Mouse (Mus musculus): ENCODE data around the gene Pdx1.

Gene Pdx1

GRCm38 (mm10) chr5:147306638-147307397 is 37.1 kb downstream of the Pdx1 start, which contains the start of gene Cdx2:
Gene Cdx2 (minus strand): TSS chr5:147307270.
- DNase-seq (ENCODE audit: extremely low read depth, insufficient read length, low spot score): peak; percentile 13

- no peak for DNase-seq (ENCODE audit: extremely low read depth, insufficient read length, low spot score)
Measured at GRCm38 (mm10) chr5:147307398-147307785, 37.6 kb downstream of the Pdx1 start.

- DNase-seq (ENCODE audit: extremely low read depth, insufficient read length, low spot score): no peak
Measured at GRCm38 (mm10) chr5:147308451-147308850, 38.7 kb downstream of the Pdx1 start.

GRCm38 (mm10) chr5:147309786-147310185 is 40.0 kb downstream of the Pdx1 start:
- no peak for DNase-seq (ENCODE audit: extremely low read depth, insufficient read length, low spot score)

- no peak for DNase-seq (ENCODE audit: extremely low read depth, insufficient read length, low spot score)
Measured at GRCm38 (mm10) chr5:147312830-147313685, 43.3 kb downstream of the Pdx1 start.

GRCm38 (mm10) chr5:147314646-147315431 is 45.1 kb downstream of the Pdx1 start:
- peak; percentile 80 for DNase-seq (ENCODE audit: extremely low read depth, insufficient read length, low spot score)

GRCm38 (mm10) chr5:147315432-147316075 is 45.8 kb downstream of the Pdx1 start:
- no peak for DNase-seq (ENCODE audit: extremely low read depth, insufficient read length, low spot score)

GRCm38 (mm10) chr5:147317321-147317720 is 47.6 kb downstream of the Pdx1 start:
- no peak for DNase-seq (ENCODE audit: extremely low read depth, insufficient read length, low spot score)

GRCm38 (mm10) chr5:147317991-147318390 is 48.2 kb downstream of the Pdx1 start:
- no peak for DNase-seq (ENCODE audit: extremely low read depth, insufficient read length, low spot score)

GRCm38 (mm10) chr5:147319653-147320052 is 49.9 kb downstream of the Pdx1 start:
- peak; percentile 16 for DNase-seq (ENCODE audit: extremely low read depth, insufficient read length, low spot score)

- no peak for DNase-seq (ENCODE audit: extremely low read depth, insufficient read length, low spot score)
Measured at GRCm38 (mm10) chr5:147322183-147322582, 52.4 kb downstream of the Pdx1 start, which contains the start of gene Urad. Gene Urad (minus strand): TSS chr5:147322440.

GRCm38 (mm10) chr5:147323237-147323917 is 53.6 kb downstream of the Pdx1 start:
- peak; percentile 15 for DNase-seq (ENCODE audit: extremely low read depth, insufficient read length, low spot score)
